Mouse (Mus musculus): Measurements from ENCODE around the gene Itgb8. TPM values are rescaled to one million over a fixed set of nuclear protein-coding genes. Genes with fewer than 3 reads are reported as not detected.
A peak's percentile ranks its signal among the peaks of the same experiment; 100 is the strongest.

The Itgb8 gene
- polyA plus RNA-seq, 1 experiment from 2014 or later, result 1.7 TPM

GRCm38 (mm10) chr12:119237921-119238695 is 494 bp downstream of the Itgb8 start:
- Histone ChIP-seq H3K36me3 (ENCODE audit: control insufficient read depth, insufficient read depth, low read length) (no peaks in the 10 kb centered on the region), H3K4me2 (ENCODE audit: low read depth, low read length) (peak overlapping the region; percentile 85), H3K27me3 (replicated peaks; ENCODE audit: control insufficient read depth, insufficient read depth, low read length) (no peaks in the 10 kb centered on the region), H3K4me1 (ENCODE audit: control insufficient read depth, insufficient read depth, low read length) (no peaks in the 10 kb centered on the region), H3K4me3 (ENCODE audit: low read length) (peak overlapping the region; percentile 60), H3K9me3 (ENCODE audit: control insufficient read depth, low read length) (no peaks in the 10 kb centered on the region), H3K9ac (ENCODE audit: low read depth, low read length) (peak overlapping the region; percentile 62), H3K27ac (ENCODE audit: low read length) (peak overlapping the region; percentile 81)
- under 1% methylated on average over 35 of the region's 35 CpGs for WGBS
- peak; percentile 88 for ATAC-seq

DNA sequence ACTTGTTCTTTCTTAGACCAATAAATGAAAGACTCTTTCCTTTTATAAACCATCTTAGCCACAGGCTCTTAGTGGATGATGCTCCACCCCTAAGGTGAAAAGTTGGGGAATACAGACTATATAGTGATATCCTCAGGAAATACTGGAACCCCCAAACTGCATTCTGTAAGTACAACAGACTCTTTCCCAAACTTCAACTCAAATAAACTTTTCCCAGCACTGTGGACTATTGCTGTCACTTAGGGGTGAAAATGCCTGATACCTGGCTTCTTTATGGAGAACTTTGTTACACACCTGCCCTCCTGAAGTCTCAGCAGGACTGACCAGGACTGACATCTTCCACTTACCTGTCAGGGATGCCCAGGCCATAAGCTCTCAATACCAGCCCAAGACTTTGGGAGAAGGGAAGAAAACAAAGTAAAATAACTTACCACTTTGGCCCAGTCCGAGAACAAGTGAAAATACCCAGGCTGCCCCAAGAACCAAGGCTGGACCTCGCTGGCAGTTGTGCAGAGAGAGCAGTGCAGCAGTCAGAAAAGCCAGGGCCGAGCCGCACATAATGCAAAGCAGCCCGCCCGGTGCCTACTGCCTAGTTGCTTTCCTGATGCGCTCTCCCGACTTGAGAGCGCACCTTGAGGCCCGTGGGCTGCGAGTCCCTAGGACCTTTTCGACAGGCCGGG is 1.2 kb downstream of the Itgb8 start:
- H3K9me3 ChIP-seq (ENCODE audit: control insufficient read depth, low read length), result no peaks in the 10 kb centered on the region
- 3% methylated on average over 13 of the region's 13 CpGs for WGBS
- no peaks in the 10 kb centered on the region for H3K27me3 ChIP-seq (replicated peaks; ENCODE audit: control insufficient read depth, insufficient read depth, low read length)
- peak overlapping the region; percentile 62 for H3K9ac ChIP-seq (ENCODE audit: low read depth, low read length)
- peak; percentile 44 for ATAC-seq
- peak overlapping the region; percentile 85 for H3K4me2 ChIP-seq (ENCODE audit: low read depth, low read length)
- H3K36me3 ChIP-seq (ENCODE audit: control insufficient read depth, insufficient read depth, low read length), result no peaks in the 10 kb centered on the region
- peak overlapping the region; percentile 60 for H3K4me3 ChIP-seq (ENCODE audit: low read length)
- H3K27ac ChIP-seq (ENCODE audit: low read length), result peak overlapping the region; percentile 81
- H3K4me1 ChIP-seq (ENCODE audit: control insufficient read depth, insufficient read depth, low read length), result no peaks in the 10 kb centered on the region

DNA sequence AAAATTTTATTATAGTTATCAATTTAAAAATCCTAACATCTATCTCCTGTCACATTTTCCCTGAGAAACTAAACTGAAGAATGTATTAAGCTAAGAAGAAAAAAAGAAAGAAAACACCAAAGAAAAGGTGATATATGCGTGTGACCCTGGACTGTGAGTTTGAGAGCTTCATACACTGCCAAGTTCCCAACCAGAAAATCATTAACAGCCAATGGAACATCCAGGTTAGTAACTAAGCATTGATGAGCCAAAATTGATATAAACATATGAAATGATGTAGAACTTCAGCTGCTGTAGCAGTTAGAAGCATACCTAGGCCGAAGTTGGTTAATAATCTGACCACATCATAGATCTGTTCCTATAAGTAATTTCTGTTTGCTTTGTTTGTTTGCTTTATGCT is 6.8 kb downstream of the Itgb8 start:
- no peak for ATAC-seq
- Histone ChIP-seq H3K4me3 (ENCODE audit: low read length) (no peak overlapping the region), H3K27ac (ENCODE audit: low read length) (no peak overlapping the region), H3K36me3 (ENCODE audit: control insufficient read depth, insufficient read depth, low read length) (no peaks in the 10 kb centered on the region), H3K9me3 (ENCODE audit: control insufficient read depth, low read length) (no peaks in the 10 kb centered on the region), H3K9ac (ENCODE audit: low read depth, low read length) (no peak overlapping the region), H3K4me1 (ENCODE audit: control insufficient read depth, insufficient read depth, low read length) (no peaks in the 10 kb centered on the region), H3K27me3 (replicated peaks; ENCODE audit: control insufficient read depth, insufficient read depth, low read length) (no peaks in the 10 kb centered on the region), H3K4me2 (ENCODE audit: low read depth, low read length) (no peak overlapping the region)
- 91% methylated on average over 2 of the region's 2 CpGs for WGBS

DNA sequence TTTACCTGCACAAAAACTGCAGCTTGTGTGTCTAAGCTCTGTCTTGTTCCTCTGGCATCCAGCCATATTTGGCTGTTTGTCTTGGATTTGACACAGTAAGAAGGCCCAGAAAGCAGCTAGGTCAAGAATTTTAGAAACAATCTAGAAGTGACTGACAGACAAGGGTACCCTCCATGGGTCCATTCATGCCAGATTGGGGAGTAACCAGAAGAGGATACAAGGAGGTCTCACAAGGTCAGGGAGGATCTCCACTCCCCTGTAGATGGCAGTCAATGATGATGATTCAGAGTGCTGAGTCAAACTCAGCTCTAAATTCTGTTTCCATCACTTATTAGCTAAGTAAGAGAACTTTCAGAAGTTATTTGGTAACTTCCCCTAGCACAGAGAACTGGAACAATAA is 8.2 kb downstream of the Itgb8 start:
- H3K36me3 ChIP-seq (ENCODE audit: control insufficient read depth, insufficient read depth, low read length), result no peaks in the 10 kb centered on the region
- H3K9me3 ChIP-seq (ENCODE audit: control insufficient read depth, low read length), result no peaks in the 10 kb centered on the region
- no peak overlapping the region for H3K4me2 ChIP-seq (ENCODE audit: low read depth, low read length)
- no peak overlapping the region for H3K9ac ChIP-seq (ENCODE audit: low read depth, low read length)
- no peaks in the 10 kb centered on the region for H3K27me3 ChIP-seq (replicated peaks; ENCODE audit: control insufficient read depth, insufficient read depth, low read length)
- ATAC-seq, result no peak
- no peak overlapping the region for H3K27ac ChIP-seq (ENCODE audit: low read length)
- no peaks in the 10 kb centered on the region for H3K4me1 ChIP-seq (ENCODE audit: control insufficient read depth, insufficient read depth, low read length)
- H3K4me3 ChIP-seq (ENCODE audit: low read length), result no peak overlapping the region

DNA sequence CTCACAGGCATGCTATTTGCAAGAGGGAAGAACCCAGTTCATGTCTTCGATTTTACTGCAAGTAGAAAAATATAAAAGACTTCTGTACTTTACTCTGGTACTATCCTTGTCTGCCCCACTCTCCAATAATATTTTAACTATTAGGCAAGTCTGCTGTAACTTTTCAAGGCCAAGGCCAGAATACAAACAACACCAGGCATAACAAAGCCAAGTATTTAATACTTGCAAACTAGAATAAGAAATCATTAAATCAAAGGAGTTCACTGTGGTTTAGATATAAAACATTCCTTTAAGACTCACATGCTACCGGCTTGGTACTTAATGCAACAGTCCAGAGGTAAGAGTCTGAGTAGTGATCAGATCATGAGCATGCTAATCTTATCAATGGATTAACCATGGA is 9.0 kb downstream of the Itgb8 start:
- Histone ChIP-seq H3K9me3 (ENCODE audit: control insufficient read depth, low read length) (no peaks in the 10 kb centered on the region), H3K36me3 (ENCODE audit: control insufficient read depth, insufficient read depth, low read length) (no peaks in the 10 kb centered on the region), H3K27ac (ENCODE audit: low read length) (no peak overlapping the region), H3K9ac (ENCODE audit: low read depth, low read length) (no peak overlapping the region), H3K4me3 (ENCODE audit: low read length) (no peak overlapping the region), H3K4me2 (ENCODE audit: low read depth, low read length) (no peak overlapping the region), H3K4me1 (ENCODE audit: control insufficient read depth, insufficient read depth, low read length) (no peaks in the 10 kb centered on the region), H3K27me3 (replicated peaks; ENCODE audit: control insufficient read depth, insufficient read depth, low read length) (no peaks in the 10 kb centered on the region)
- WGBS, result 81% methylated on average over 2 of the region's 2 CpGs
- ATAC-seq, result no peak

- Histone ChIP-seq H3K27ac (ENCODE audit: low read length) (no peak overlapping the region), H3K9ac (ENCODE audit: low read depth, low read length) (no peak overlapping the region), H3K4me3 (ENCODE audit: low read length) (no peak overlapping the region), H3K27me3 (replicated peaks; ENCODE audit: control insufficient read depth, insufficient read depth, low read length) (no peaks in the 10 kb centered on the region), H3K9me3 (ENCODE audit: control insufficient read depth, low read length) (no peaks in the 10 kb centered on the region), H3K4me2 (ENCODE audit: low read depth, low read length) (no peak overlapping the region), H3K36me3 (ENCODE audit: control insufficient read depth, insufficient read depth, low read length) (no peaks in the 10 kb centered on the region), H3K4me1 (ENCODE audit: control insufficient read depth, insufficient read depth, low read length) (no peaks in the 10 kb centered on the region)
- WGBS, result 58% methylated on average over 1 of the region's 1 CpGs
- ATAC-seq, result no peak
Observed at GRCm38 (mm10) chr12:119227898-119228297, 10.7 kb downstream of the Itgb8 start.

DNA sequence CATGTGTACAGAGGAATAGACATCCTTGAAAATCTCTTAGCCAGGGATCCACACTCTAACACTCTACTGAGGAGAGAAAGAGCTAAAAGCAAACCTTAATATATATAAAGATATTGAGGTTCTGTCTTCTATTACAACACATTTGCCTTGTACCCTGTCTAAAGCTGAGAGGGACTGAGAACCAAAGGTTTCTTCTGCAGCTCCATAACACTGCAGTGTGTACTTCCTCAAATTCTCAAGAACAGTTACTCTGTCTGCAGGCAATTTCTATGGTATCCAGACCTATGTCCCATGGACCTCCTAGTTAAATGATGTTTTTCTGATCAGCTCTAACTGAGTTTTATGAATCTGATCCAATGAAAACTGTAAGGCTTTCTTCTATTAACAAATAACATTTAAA is 13.9 kb downstream of the Itgb8 start:
- no peak for ATAC-seq
- Histone ChIP-seq H3K9me3 (ENCODE audit: control insufficient read depth, low read length) (no peaks in the 10 kb centered on the region), H3K27me3 (replicated peaks; ENCODE audit: control insufficient read depth, insufficient read depth, low read length) (no peaks in the 10 kb centered on the region), H3K36me3 (ENCODE audit: control insufficient read depth, insufficient read depth, low read length) (no peaks in the 10 kb centered on the region), H3K4me1 (ENCODE audit: control insufficient read depth, insufficient read depth, low read length) (no peaks in the 10 kb centered on the region), H3K4me2 (ENCODE audit: low read depth, low read length) (no peak overlapping the region), H3K27ac (ENCODE audit: low read length) (no peak overlapping the region), H3K9ac (ENCODE audit: low read depth, low read length) (no peak overlapping the region), H3K4me3 (ENCODE audit: low read length) (no peak overlapping the region)

- ATAC-seq, result no peak
- no peaks in the 10 kb centered on the region for H3K36me3 ChIP-seq (ENCODE audit: control insufficient read depth, insufficient read depth, low read length)
- no peaks in the 10 kb centered on the region for H3K9me3 ChIP-seq (ENCODE audit: control insufficient read depth, low read length)
- no peaks in the 10 kb centered on the region for H3K4me1 ChIP-seq (ENCODE audit: control insufficient read depth, insufficient read depth, low read length)
- no peak overlapping the region for H3K4me3 ChIP-seq (ENCODE audit: low read length)
- H3K27ac ChIP-seq (ENCODE audit: low read length), result no peak overlapping the region
- H3K9ac ChIP-seq (ENCODE audit: low read depth, low read length), result no peak overlapping the region
- WGBS, result 98% methylated on average over 1 of the region's 1 CpGs
- H3K27me3 ChIP-seq (replicated peaks; ENCODE audit: control insufficient read depth, insufficient read depth, low read length), result no peaks in the 10 kb centered on the region
- no peak overlapping the region for H3K4me2 ChIP-seq (ENCODE audit: low read depth, low read length)
Observed at GRCm38 (mm10) chr12:119219409-119219808, 19.2 kb downstream of the Itgb8 start.

DNA sequence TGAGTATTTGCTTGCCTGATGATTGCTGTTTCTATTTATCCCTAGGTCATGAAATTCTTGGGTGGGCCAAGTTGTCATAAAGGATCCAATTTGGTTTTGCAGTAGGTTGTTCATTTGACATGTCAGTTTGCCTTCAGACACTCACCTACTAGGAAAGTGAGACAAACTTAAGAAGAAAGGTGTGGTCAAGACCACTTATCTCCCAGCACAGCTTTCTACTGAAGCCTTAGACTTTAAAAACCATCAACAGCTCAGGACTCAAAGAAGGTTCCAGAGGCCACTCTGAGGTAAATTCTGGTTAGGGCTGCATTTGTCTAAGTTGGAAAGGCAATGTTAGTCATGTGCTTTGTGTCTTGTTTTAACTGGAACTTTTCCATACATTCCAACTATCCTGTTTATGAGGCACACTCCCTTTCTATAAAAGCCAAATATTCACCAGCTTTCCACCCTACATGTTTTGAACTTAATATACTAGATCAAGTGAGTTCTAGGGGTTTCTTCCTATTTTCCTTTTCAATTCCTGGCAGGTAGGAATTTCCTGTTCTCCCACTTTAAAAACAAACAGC is 20.8 kb downstream of the Itgb8 start:
- Histone ChIP-seq H3K27ac (ENCODE audit: low read length) (no peak overlapping the region), H3K9ac (ENCODE audit: low read depth, low read length) (no peak overlapping the region)
- ATAC-seq, result no peak

More for the DNA sequence above, 20.8 kb downstream of the Itgb8 start:
- H3K36me3 ChIP-seq (ENCODE audit: control insufficient read depth, insufficient read depth, low read length), result no peaks in the 10 kb centered on the region
- no peaks in the 10 kb centered on the region for H3K9me3 ChIP-seq (ENCODE audit: control insufficient read depth, low read length)
- H3K4me1 ChIP-seq (ENCODE audit: control insufficient read depth, insufficient read depth, low read length), result no peaks in the 10 kb centered on the region
- no peak overlapping the region for H3K4me2 ChIP-seq (ENCODE audit: low read depth, low read length)
- no peak overlapping the region for H3K4me3 ChIP-seq (ENCODE audit: low read length)
- no peaks in the 10 kb centered on the region for H3K27me3 ChIP-seq (replicated peaks; ENCODE audit: control insufficient read depth, insufficient read depth, low read length)
